Comparison of ENCODE assay signal across 29 mouse cellular contexts in genomic region chr6:139984069-139984468, GRCm38 (mm10). TPM values are rescaled to one million over a fixed set of nuclear protein-coding genes. Genes with fewer than 3 reads are reported as not detected.
A peak's percentile ranks its signal among the peaks of the same experiment; 100 is the strongest.
DNase-seq lines count a peak whose midpoint lies in the region; ATAC-seq and TF ChIP-seq lines count a peak whose summit lies in the region.
"Had no signal": no experiment of that assay in that cellular context is flagged by ENCODE, and none has a peak within 500 bp of the region (broad histone marks: within the 10 kb centered on the region; RNA-seq: fewer than 3 reads in every experiment).

No protein-coding gene starts in this region.

- TF ChIP-seq CTCF in kidney, postnatal 0 days (IDR thresholded peaks at IDR 0.05; ENCODE audit: low read depth) = peak; percentile 7; the same call in 1 of the 2 replicates
- TF ChIP-seq CTCF in layer of hippocampus, adult 2 months (conservative IDR thresholded peaks at IDR 0.05) = peak; percentile 31

- peak; percentile 56; the same call in 1 of the 2 replicates for ATAC-seq in frontal cortex, adult (ENCODE audit: low TSS enrichment)
- ATAC-seq in kidney, postnatal 0 days (replicated peaks; ENCODE audit: low FRiP score, low read depth) = no peak
- ATAC-seq: activated CD4-positive, CD25-positive, alpha-beta regulatory T cell, adult 4 months; CD4-positive, CD25-positive, alpha-beta regulatory T cell, adult 4 months; forebrain, embryonic 13.5 days; Patski had no signal

- no peaks in the 10 kb centered on the region for H3K9me3 ChIP-seq in kidney, postnatal 0 days (replicated peaks; ENCODE audit: low read length)
- H3K9me3 ChIP-seq: embryonic facial prominence, embryonic 10.5 days; embryonic facial prominence, embryonic 12.5 days; forebrain, embryonic 13.5 days had no signal

- H3K36me3 ChIP-seq in kidney, postnatal 0 days (ENCODE audit: insufficient read depth, low read length) = no peaks in the 10 kb centered on the region
- H3K36me3 ChIP-seq: embryonic facial prominence, embryonic 10.5 days; embryonic facial prominence, embryonic 12.5 days; G1E had no signal

- WGBS in kidney, postnatal 0 days = 90% methylated on average over 3 of the region's 3 CpGs

- no peaks in the 10 kb centered on the region for H3K27me3 ChIP-seq in kidney, postnatal 0 days (ENCODE audit: insufficient read depth, low read length)
- H3K27me3 ChIP-seq: CH12.LX; embryonic facial prominence, embryonic 12.5 days; forebrain, embryonic 13.5 days; Patski had no signal

- H3K4me1 ChIP-seq in kidney, postnatal 0 days (replicated peaks; ENCODE audit: insufficient read depth, low read length) = 0 out of 2 replicates have a peak, but pooled peaks cover 3% of the 10 kb centered on the region
- H3K4me1 ChIP-seq: embryonic facial prominence, embryonic 12.5 days had no signal

- no peak for DNase-seq in frontal cortex, postnatal 14 days (ENCODE audit: low spot score in 2 of 2)
- DNase-seq in kidney, postnatal 0 days (ENCODE audit: low spot score) = no peak
- no peak for DNase-seq in kidney, adult 11 months
- peak in 1 of 2 experiments; percentile 14 for DNase-seq in layer of hippocampus, adult 2 months (ENCODE audit: low spot score in 2 of 2)
- DNase-seq in layer of hippocampus, adult 9-10 months (ENCODE audit: low spot score) = no peak
- peak; percentile 43 for DNase-seq in layer of hippocampus, adult 9-11 months
- DNase-seq in layer of hippocampus, postnatal 25 days (ENCODE audit: extremely low spot score in 1 of 2, low spot score in 1 of 2) = no peak
- DNase-seq: adrenal gland, adult 8-10 months; adrenal gland, postnatal 14 days; adrenal gland, postnatal 36 days; B cell, adult 2 months; cerebellum, adult 11-12 months; cerebellum, adult 2 months; cerebellum, adult 9-10 months; cerebellum, postnatal 10 days; cerebellum, postnatal 25 days had no signal

- no peak overlapping the region for H3K4me2 ChIP-seq in kidney, postnatal 0 days (ENCODE audit: low read length)
- H3K4me2 ChIP-seq: embryonic facial prominence, embryonic 12.5 days; forebrain, embryonic 13.5 days had no signal

- no peak overlapping the region for H3K27ac ChIP-seq in kidney, postnatal 0 days
- H3K27ac ChIP-seq in layer of hippocampus, adult 2 months = no peak overlapping the region
- H3K27ac ChIP-seq: embryonic facial prominence, embryonic 10.5 days; embryonic facial prominence, embryonic 12.5 days; forebrain, embryonic 13.5 days had no signal

- no peak overlapping the region for H3K9ac ChIP-seq in kidney, postnatal 0 days (ENCODE audit: low read depth, low read length)
- H3K9ac ChIP-seq: embryonic facial prominence, embryonic 12.5 days; forebrain, embryonic 13.5 days had no signal

- H3K4me3 ChIP-seq in kidney, postnatal 0 days (replicated peaks; ENCODE audit: low read depth, low read length) = no peak overlapping the region
- no peak overlapping the region for H3K4me3 ChIP-seq in layer of hippocampus, adult 2 months
- H3K4me3 ChIP-seq: embryonic facial prominence, embryonic 10.5 days; embryonic facial prominence, embryonic 12.5 days; forebrain, embryonic 13.5 days had no signal

RNA-seq across cellular contexts. Expression of gene Capza3, which starts 57.0 kb away (rescaled TPM):
- not detected in 2 replicates for polyA plus RNA-seq in kidney, postnatal 0 days (2015; fragmentation: Nextera tagmentation; extraction: Ambion mirVana)
- not detected for total RNA-seq in layer of hippocampus, adult 2 months (2021)
- not detected for total RNA-seq in layer of hippocampus, postnatal 25 days (2021)
- total RNA-seq: adrenal gland, adult 18-20 months; adrenal gland, adult 8-10 months; adrenal gland, postnatal 14 days; adrenal gland, postnatal 36 days; CH12.LX; G1E had no signal
- polyA plus RNA-seq: activated CD4-positive, CD25-positive, alpha-beta regulatory T cell, adult 4 months; CD4-positive, CD25-positive, alpha-beta regulatory T cell, adult 4 months; cerebellum, adult 2 months; cortical plate, adult 2 months; embryonic facial prominence, embryonic 10.5 days; embryonic facial prominence, embryonic 12.5 days; embryonic facial prominence, embryonic 14.5 days; forebrain, embryonic 11.5 days; forebrain, embryonic 13.5 days; G1E; Patski had no signal

RNA-seq across cellular contexts. Expression of gene Plcz1, which starts 57.2 kb away (rescaled TPM):
- polyA plus RNA-seq in kidney, postnatal 0 days (2015; fragmentation: Nextera tagmentation; extraction: Ambion mirVana) = 0.05 and 0.06 TPM in 2 replicates
- 1 to 10 TPM; 1.0 to 1.3 TPM for total RNA-seq in layer of hippocampus, adult 2 months (2021)
- total RNA-seq in layer of hippocampus, postnatal 25 days (2021) = 1 to 10 TPM in 1 of 2 experiments, under 1 TPM in 1; 0.92 to 1.0 TPM
- total RNA-seq: adrenal gland, adult 18-20 months; adrenal gland, adult 8-10 months; adrenal gland, postnatal 14 days; adrenal gland, postnatal 36 days; CH12.LX; G1E had no signal
- polyA plus RNA-seq: activated CD4-positive, CD25-positive, alpha-beta regulatory T cell, adult 4 months; CD4-positive, CD25-positive, alpha-beta regulatory T cell, adult 4 months; embryonic facial prominence, embryonic 10.5 days; embryonic facial prominence, embryonic 12.5 days; forebrain, embryonic 11.5 days; forebrain, embryonic 13.5 days; G1E; Patski had no signal
